Mouse (Mus musculus) gastrocnemius, postnatal 4 days (tissue): ENCODE results near the gene Adamts10. TPM values are rescaled to one million over a fixed set of nuclear protein-coding genes. Genes with fewer than 3 reads are reported as not detected.

Experiments used
- DNase-seq, 2 experiments: peaks; one replicate each; pipeline ENCODE4 v3.0.0; 2021 to 2022; ENCODE audit warnings: low spot score in 2 of 2, mixed read lengths in 2 of 2
- total RNA-seq, 2 experiments: library from RNA; stranded (reverse); gene quantifications; 2 replicates each; pipeline ENCODE4 v1.2.3; 2021

Adamts10 gene
- total RNA-seq, 2 experiments from 2014 or later = 42.1 to 57.6 TPM

- no peak for DNase-seq
Measured at GRCm38 (mm10) chr17:33552113-33552512, 28.1 kb downstream of the Adamts10 start.

GRCm38 (mm10) chr17:33552964-33553363, 29.0 kb downstream of the Adamts10 start:
- peak in 1 of 2 experiments; percentile 46 for DNase-seq

GRCm38 (mm10) chr17:33554536-33554935, 30.5 kb downstream of the Adamts10 start:
- DNase-seq = no peak

- DNase-seq = peak in 1 of 2 experiments; percentile 19
Measured at GRCm38 (mm10) chr17:33555223-33555855, 31.3 kb downstream of the Adamts10 start, which contains the start of gene Myo1f. TSS of gene Myo1f (plus strand) at chr17:33555707.

DNA sequence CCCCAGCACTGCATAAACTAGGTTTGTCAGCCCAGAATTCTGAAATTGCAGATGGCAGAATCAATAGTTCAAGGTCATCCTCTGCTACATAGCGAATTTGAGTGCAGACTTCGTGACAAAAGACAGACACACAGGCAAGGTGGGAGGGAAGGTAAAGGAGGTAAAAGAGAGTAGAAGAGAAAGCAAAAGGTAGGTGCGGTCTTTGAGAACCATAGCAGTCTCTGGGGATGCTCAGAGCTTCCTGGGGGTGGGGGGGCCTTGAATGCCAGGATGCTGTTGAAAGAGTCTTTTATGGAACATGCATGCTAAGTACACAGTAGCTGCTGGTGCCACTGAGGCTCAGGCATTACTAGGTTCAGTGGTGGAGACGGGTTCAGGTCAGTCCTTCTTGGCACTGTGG, 33.9 kb downstream of the Adamts10 start:
- DNase-seq = no peak

GRCm38 (mm10) chr17:33563527-33564076, 39.6 kb downstream of the Adamts10 start:
- no peak for DNase-seq

DNA sequence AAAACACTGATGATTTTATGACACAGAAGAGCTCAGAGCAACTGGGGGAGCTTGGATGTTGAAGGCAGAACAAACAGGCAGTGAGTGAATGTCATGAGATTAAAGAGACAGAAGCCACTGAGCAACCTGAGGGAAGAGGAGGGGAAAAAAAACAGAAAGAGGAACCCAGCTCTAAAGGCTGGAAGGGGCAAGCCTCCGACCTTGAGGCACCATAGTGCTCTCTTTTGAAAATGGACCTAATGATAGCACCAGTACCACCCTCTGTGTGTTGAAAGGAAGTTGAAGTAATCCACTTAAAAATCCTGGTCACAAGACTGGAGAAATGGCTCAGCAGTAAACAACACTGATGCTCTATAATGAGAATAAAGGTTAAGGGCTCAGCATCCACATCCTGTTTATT, 40.6 kb downstream of the Adamts10 start:
- DNase-seq = no peak

GRCm38 (mm10) chr17:33566182-33566581, 42.2 kb downstream of the Adamts10 start:
- no peak for DNase-seq

- no peak for DNase-seq
Measured at GRCm38 (mm10) chr17:33584061-33584460, 60.1 kb downstream of the Adamts10 start.

GRCm38 (mm10) chr17:33586011-33586410, 62.0 kb downstream of the Adamts10 start:
- no peak for DNase-seq

- DNase-seq = no peak
Measured at GRCm38 (mm10) chr17:33597271-33597670, 73.3 kb downstream of the Adamts10 start.

- no peak for DNase-seq
Measured at GRCm38 (mm10) chr17:33598506-33598905, 74.5 kb downstream of the Adamts10 start.

- no peak for DNase-seq
Measured at GRCm38 (mm10) chr17:33599836-33600475, 76.0 kb downstream of the Adamts10 start.

GRCm38 (mm10) chr17:33600831-33601230, 76.8 kb downstream of the Adamts10 start:
- no peak for DNase-seq

- DNase-seq = no peak
Measured at GRCm38 (mm10) chr17:33601947-33602346, 77.9 kb downstream of the Adamts10 start.

Other genes starting within 250 kb of the Adamts10 start
- 10 to 100 TPM; 10.6 to 11.8 TPM for gene Zfp955b, start 234.7 kb upstream of the Adamts10 start, total RNA-seq
- gene Zfp81, start 165.3 kb upstream of the Adamts10 start, total RNA-seq = 1 to 10 TPM; 8.7 to 9.4 TPM
- 1 to 10 TPM; 6.6 to 9.7 TPM for gene Zfp101, start 129.6 kb upstream of the Adamts10 start, total RNA-seq
- gene Actl9, start 91.3 kb upstream of the Adamts10 start, total RNA-seq = not detected
- 1 to 10 TPM; 3.0 to 4.3 TPM for gene Myo1f, start 31.5 kb downstream of the Adamts10 start, total RNA-seq
- gene Zfp414, start 104.9 kb downstream of the Adamts10 start, total RNA-seq = 10 to 100 TPM; 28.2 to 32.7 TPM
- 1 to 10 TPM in 1 of 2 experiments, under 1 TPM in 1; 0.96 to 1.5 TPM for gene Pram1, start 113.9 kb downstream of the Adamts10 start, total RNA-seq
- 100 to 1,000 TPM; 145 to 171 TPM for gene Hnrnpm, start 162.7 kb downstream of the Adamts10 start, total RNA-seq
- gene March2, start 194.5 kb downstream of the Adamts10 start, total RNA-seq = 10 to 100 TPM; 67.5 to 67.8 TPM
- 100 to 1,000 TPM; 194 to 218 TPM for gene Rab11b, start 236.3 kb downstream of the Adamts10 start, total RNA-seq